Mouse (Mus musculus) spleen, adult 2 months (tissue): Measurements from ENCODE around the gene Tfpi2.

Experiments
- CTCF ChIP-seq: fragments of 200-500 bp; IDR thresholded peaks from 2 replicates; pipeline ENCODE4 v1.5.1; 2011; ENCODE audit warnings: mild to moderate bottlenecking, inconsistent platforms; ENCODE audit not compliant: insufficient read depth, insufficient read length, insufficient replicate concordance; ENCODE audit errors: extremely low read depth
- POLR2A ChIP-seq: fragments of 200-500 bp; IDR thresholded peaks from 2 replicates; pipeline ENCODE4 v1.6.1; 2011; ENCODE audit warnings: low read depth, low read length, inconsistent platforms

DNA sequence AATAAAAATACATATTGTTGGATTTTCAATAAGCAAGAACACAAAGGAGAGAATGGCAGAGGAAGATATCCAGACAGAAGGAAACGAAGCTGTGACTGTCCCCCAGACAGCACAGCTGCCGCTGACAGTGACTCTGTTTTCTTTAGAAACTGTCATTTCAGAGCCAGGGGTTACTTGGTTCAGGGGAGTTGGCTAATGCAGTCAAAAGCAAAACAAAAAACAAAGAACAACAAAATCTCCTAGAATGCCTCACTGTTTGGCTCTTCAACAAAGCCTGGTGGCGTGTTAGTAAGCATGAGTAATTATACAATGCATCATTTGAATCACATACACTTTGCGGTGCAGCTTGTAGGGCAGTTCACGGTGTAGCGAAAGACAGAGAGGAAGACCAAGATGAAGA lies 10.6 kb upstream of the Tfpi2 start:
- TF ChIP-seq CTCF (no peak), POLR2A (no peak)
